Mouse (Mus musculus) brain, embryonic 14.5 days (tissue): ENCODE measurements around the gene Hacl1.

Experiments used
- CTCF ChIP-seq: fragments of 200-500 bp; IDR thresholded peaks from 2 replicates; pipeline ENCODE4 v1.5.1; 2012; ENCODE audit warnings: inconsistent platforms, mild to moderate bottlenecking, moderate library complexity, borderline replicate concordance; ENCODE audit not compliant: insufficient read depth, insufficient read length; ENCODE audit errors: extremely low read depth
- POLR2A ChIP-seq: fragments of 200-500 bp; IDR thresholded peaks from 2 replicates; pipeline ENCODE4 v1.6.1; 2012; ENCODE audit warnings: mild to moderate bottlenecking, inconsistent platforms, borderline replicate concordance; ENCODE audit not compliant: poor library complexity, insufficient read depth, insufficient read length, severe bottlenecking; ENCODE audit errors: extremely low read depth

DNA sequence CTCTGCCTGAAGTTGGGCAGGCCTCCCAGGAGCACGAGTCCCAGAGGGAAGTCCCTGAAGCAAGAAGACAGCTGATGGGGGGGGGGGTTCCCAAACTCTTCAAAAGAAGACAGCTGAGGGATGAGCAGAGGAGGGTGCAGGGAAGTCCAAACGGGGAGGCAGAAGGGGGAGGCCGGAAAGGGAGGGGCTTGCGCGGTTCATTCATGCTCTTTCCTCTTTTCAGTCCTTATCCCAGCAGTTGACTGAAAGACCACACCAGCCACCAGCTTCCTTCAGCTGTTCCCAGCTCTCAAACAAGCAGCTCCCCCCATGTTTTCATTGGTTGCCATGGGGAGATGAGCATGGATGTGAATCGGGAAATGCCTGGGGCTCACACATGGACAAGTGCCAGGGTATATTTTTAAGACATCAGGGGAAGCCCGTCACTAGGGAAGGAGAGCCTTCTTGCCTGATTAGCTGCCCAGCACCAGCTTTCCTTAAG lies 71.9 kb downstream of the Hacl1 start:
- no peak for TF ChIP-seq CTCF
- no peak for TF ChIP-seq POLR2A
